Mouse (Mus musculus): ENCODE results near the gene Htr1d. TPM values are rescaled to one million over a fixed set of nuclear protein-coding genes. Genes with fewer than 3 reads are reported as not detected.
A peak's percentile ranks its signal among the peaks of the same experiment; 100 is the strongest.

Htr1d gene
- polyA plus RNA-seq, 1 experiment = not detected

DNA sequence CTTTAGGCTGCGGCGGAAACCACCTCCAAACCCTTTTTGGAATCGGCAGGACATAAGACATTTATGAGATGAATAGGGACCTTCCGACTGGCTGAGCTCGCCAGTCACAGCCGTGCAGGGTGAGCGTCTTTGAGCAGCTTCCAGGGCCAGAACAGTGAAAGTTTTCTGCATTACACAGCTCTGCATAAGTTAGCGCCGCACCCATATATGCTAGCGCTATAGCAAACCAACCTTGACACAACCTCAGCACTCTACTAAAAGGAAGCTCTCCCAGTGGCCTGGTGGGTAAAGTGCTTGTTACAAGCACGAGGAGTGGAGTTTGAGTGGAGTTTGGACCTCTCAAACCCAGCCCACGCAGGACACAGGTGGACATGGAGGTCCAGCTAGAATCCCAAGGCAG lies 35.9 kb downstream of the Htr1d start:
- Histone ChIP-seq H3K27ac (ENCODE audit: insufficient read depth, low read depth, low read length) (no peak overlapping the region), H3K4me3 (ENCODE audit: insufficient read depth, low read depth, low read length) (no peak overlapping the region), H3K4me1 (ENCODE audit: control insufficient read depth, insufficient read depth, low read length) (peaks cover 4% of the 10 kb centered on the region; the same call in 1 of the 2 replicates)
- 73% methylated on average over 12 of the region's 12 CpGs for WGBS
- TF ChIP-seq CTCF (IDR thresholded peaks at IDR 0.05; ENCODE audit: insufficient read depth, low read depth, low read length) (no peak), POLR2A (IDR thresholded peaks at IDR 0.05; ENCODE audit: insufficient read depth, low read depth, low read length) (no peak)

DNA sequence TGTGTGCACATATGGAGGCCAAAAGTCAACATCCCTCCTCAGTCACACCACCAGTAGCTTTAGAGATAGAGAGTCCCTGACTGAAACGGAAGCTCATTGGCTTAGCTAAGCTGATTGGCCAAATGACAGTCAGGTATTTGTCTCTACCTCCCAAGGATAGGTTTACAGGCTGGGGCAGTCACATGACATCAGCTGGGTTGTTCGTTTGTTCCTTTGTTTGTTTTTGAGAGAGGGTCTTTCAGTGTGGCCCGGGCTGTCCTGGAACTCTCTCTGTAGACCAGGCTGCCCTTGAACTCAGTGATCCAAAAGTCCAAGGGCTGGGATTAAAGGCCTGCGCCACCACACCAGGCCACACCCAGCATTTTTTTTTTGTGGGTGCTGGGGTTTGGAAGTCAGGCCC lies 37.9 kb downstream of the Htr1d start:
- Histone ChIP-seq H3K4me3 (ENCODE audit: insufficient read depth, low read depth, low read length) (no peak overlapping the region), H3K27ac (ENCODE audit: insufficient read depth, low read depth, low read length) (no peak overlapping the region), H3K4me1 (ENCODE audit: control insufficient read depth, insufficient read depth, low read length) (peaks cover 4% of the 10 kb centered on the region; the same call in 1 of the 2 replicates)
- TF ChIP-seq CTCF (IDR thresholded peaks at IDR 0.05; ENCODE audit: insufficient read depth, low read depth, low read length) (no peak), POLR2A (IDR thresholded peaks at IDR 0.05; ENCODE audit: insufficient read depth, low read depth, low read length) (no peak)
- 78% methylated on average over 4 of the region's 4 CpGs for WGBS

DNA sequence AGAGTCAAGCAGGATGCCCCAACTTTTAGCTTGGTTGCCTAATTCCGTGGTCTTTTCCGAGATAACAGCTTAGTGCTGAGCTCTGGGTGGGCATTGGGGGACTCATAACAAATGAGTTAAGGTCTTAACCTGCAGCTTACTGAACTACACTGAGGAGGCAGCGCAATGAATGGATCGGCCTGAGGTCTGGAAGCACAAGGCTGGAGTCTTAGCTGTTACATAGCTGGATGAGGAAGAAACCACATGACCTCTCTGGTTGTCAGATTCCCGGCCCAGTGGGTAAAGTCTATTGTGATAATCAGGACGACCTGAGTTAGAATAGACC lies 38.4 kb downstream of the Htr1d start:
- WGBS = 39% methylated on average over 6 of the region's 6 CpGs
- Histone ChIP-seq H3K27ac (ENCODE audit: insufficient read depth, low read depth, low read length) (no peak overlapping the region), H3K4me3 (ENCODE audit: insufficient read depth, low read depth, low read length) (peak overlapping the region; percentile 73), H3K4me1 (ENCODE audit: control insufficient read depth, insufficient read depth, low read length) (peaks cover 4% of the 10 kb centered on the region; the same call in 1 of the 2 replicates)
- TF ChIP-seq POLR2A (IDR thresholded peaks at IDR 0.05; ENCODE audit: insufficient read depth, low read depth, low read length) (no peak), CTCF (IDR thresholded peaks at IDR 0.05; ENCODE audit: insufficient read depth, low read depth, low read length) (no peak)

DNA sequence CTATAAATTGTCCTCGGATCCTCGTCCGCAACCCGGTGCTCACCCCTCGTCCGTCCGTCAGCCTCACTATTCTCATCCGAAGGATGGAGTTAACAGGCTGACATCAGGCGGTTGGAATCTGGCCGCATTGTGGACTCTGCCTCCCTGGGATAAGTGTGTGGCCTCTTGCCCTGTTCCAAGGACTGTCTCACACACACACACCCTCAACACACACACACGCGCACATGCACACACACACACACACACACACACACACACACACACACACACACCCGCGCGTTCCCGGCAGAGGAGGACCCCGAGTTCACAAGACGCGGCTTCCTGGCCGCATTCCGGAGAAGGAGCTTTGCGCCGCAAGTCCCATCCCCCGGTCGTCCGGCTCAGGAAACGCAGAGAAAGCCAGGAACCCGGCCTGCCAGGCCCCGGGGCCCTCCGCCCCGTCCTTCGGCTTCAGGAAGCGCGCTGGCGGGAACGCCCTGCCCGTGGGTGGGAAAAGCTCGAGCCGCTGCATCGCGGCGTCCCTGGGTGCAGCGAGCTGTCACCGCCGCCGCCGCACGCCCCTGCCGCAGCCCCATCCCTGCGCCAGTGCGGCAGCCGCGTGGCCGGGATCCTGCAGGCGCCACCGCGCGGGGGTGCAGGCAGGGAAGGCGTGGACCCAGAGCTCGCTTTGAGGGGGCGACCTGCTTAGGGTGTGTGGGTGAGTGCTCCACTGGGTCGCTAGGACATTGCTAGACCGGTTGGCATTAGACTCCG lies 38.9 kb downstream of the Htr1d start, which contains the start of gene 6030445D17Rik:
TSS of gene 6030445D17Rik (plus strand) at position 165 of the 753 bp plus-strand sequence.
- Histone ChIP-seq H3K4me1 (ENCODE audit: control insufficient read depth, insufficient read depth, low read length) (peaks cover 4% of the 10 kb centered on the region; the same call in 1 of the 2 replicates), H3K4me3 (ENCODE audit: insufficient read depth, low read depth, low read length) (peak within 1 kb of the TSS; percentile 73), H3K27ac (ENCODE audit: insufficient read depth, low read depth, low read length) (peak within 1 kb of the TSS; percentile 37)
- 2% methylated on average over 64 of the region's 64 CpGs for WGBS
- TF ChIP-seq POLR2A (IDR thresholded peaks at IDR 0.05; ENCODE audit: insufficient read depth, low read depth, low read length) = 0 out of 2 replicates have a peak, but pooled peaks have one; percentile 12
- no peak for TF ChIP-seq CTCF (IDR thresholded peaks at IDR 0.05; ENCODE audit: insufficient read depth, low read depth, low read length)

DNA sequence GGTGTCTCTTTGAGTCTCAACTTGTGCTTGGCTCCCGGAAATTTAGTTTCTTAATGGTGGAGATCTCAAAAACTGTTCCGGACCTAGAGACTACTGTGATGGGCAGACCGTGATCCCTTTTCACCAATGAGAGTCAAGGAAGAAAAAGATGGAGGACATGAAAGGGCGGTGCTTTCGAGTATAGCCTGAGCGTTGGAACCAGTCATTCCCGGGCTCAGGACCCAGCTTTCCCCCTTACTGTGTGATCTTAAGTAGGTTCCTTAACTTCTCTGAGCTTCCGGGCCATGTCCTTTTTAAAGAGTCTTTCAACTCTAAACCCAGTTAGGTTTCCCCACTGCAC lies 39.5 kb downstream of the Htr1d start:
- 2% methylated on average over 8 of the region's 8 CpGs for WGBS
- H3K27ac ChIP-seq (ENCODE audit: insufficient read depth, low read depth, low read length) = peak overlapping the region; percentile 37
- TF ChIP-seq POLR2A (IDR thresholded peaks at IDR 0.05; ENCODE audit: insufficient read depth, low read depth, low read length) (no peak), CTCF (IDR thresholded peaks at IDR 0.05; ENCODE audit: insufficient read depth, low read depth, low read length) (no peak)

DNA sequence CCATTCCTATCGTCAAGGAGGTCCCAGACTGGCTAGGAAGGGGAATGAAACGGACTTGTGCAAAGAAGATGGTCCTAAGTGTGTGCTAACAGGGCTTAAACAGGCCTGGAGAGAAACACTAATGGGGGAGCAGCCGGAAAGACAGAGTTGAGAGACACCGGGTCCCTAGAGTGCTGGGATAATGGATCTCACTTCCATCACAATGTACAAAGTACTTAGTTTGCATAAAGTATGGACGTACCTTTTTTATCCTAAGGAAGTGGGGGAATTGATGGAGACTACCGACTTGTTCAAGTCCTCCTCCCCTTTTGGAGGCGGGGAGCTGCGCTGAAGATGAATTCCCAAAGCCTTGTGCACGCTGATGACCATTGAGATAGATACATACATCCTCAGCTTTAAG lies 40.1 kb downstream of the Htr1d start:
- TF ChIP-seq CTCF (IDR thresholded peaks at IDR 0.05; ENCODE audit: insufficient read depth, low read depth, low read length) = no peak
- TF ChIP-seq POLR2A (IDR thresholded peaks at IDR 0.05; ENCODE audit: insufficient read depth, low read depth, low read length) = no peak
- H3K4me1 ChIP-seq (ENCODE audit: control insufficient read depth, insufficient read depth, low read length) = peaks cover 4% of the 10 kb centered on the region; the same call in 1 of the 2 replicates
- no peak overlapping the region for H3K4me3 ChIP-seq (ENCODE audit: insufficient read depth, low read depth, low read length)
- no peak overlapping the region for H3K27ac ChIP-seq (ENCODE audit: insufficient read depth, low read depth, low read length)
- 55% methylated on average over 9 of the region's 9 CpGs for WGBS

More for the DNA sequence above, 39.5 kb downstream of the Htr1d start:
- Histone ChIP-seq H3K4me1 (ENCODE audit: control insufficient read depth, insufficient read depth, low read length) (peaks cover 4% of the 10 kb centered on the region; the same call in 1 of the 2 replicates), H3K4me3 (ENCODE audit: insufficient read depth, low read depth, low read length) (peak overlapping the region; percentile 73)

DNA sequence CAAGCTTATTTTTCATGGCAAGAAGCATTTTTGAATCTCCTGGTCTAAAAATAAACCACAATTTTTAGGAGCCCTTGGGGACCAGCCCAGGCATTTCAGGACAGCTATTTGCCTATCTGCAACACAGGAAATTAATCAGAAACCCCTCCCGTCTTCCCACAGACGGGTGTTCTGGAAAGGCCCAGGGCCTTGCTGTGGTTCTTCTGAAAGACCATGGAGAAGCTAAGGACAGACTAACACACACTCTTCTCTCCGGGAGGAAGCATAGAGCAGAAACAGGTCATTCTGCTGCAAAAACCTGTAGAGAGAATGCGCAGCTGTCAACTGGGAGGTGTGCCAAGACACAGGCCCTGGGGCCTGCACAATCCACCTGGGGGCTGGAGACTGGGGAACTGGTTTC lies 42.9 kb downstream of the Htr1d start:
- no peak for TF ChIP-seq POLR2A (IDR thresholded peaks at IDR 0.05; ENCODE audit: insufficient read depth, low read depth, low read length)
- TF ChIP-seq CTCF (IDR thresholded peaks at IDR 0.05; ENCODE audit: insufficient read depth, low read depth, low read length) = no peak
- Histone ChIP-seq H3K4me3 (ENCODE audit: insufficient read depth, low read depth, low read length) (no peak overlapping the region), H3K4me1 (ENCODE audit: control insufficient read depth, insufficient read depth, low read length) (peaks cover 8% of the 10 kb centered on the region), H3K27ac (ENCODE audit: insufficient read depth, low read depth, low read length) (no peak overlapping the region)
- WGBS = 70% methylated on average over 4 of the region's 4 CpGs

DNA sequence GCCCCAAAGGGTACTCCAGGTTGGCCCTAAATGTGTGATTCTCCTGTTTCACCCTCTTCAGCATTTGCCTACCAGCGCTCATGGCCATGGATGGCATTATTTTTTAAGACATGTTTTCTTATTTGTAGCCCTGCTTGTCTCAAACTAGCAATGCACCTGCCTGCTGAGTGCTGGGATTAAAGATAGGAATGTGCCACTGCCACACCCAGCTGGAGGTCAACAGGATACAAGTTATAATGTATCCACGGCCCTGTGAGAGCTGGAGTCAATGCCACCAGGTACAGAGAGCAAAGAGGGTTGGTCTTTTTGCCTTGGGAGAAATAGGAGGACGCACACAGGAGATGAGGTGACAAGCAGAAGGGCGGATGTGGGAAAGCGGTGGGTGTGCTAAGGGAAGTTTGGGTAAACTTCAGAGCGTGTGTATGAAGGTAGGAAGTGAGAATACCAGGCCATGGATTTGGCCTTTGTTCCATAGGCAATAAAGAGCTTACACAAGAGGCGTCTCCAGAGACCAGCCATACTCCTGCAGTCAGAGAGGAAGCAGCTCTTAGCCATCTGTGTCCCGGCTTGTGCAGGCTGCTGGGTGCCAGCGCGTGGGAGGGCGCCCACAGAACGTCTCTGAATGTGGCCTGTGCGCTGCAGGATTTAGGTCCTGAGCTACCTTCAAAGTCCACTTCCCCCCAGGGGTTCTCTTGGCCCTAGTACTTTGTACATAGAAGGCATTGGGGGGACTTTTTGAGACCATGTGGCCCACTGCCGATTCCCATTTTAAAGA lies 45.4 kb downstream of the Htr1d start:
- TF ChIP-seq POLR2A (IDR thresholded peaks at IDR 0.05; ENCODE audit: insufficient read depth, low read depth, low read length) (no peak), CTCF (IDR thresholded peaks at IDR 0.05; ENCODE audit: insufficient read depth, low read depth, low read length) (no peak)
- no peak overlapping the region for H3K27ac ChIP-seq (ENCODE audit: insufficient read depth, low read depth, low read length)

DNA sequence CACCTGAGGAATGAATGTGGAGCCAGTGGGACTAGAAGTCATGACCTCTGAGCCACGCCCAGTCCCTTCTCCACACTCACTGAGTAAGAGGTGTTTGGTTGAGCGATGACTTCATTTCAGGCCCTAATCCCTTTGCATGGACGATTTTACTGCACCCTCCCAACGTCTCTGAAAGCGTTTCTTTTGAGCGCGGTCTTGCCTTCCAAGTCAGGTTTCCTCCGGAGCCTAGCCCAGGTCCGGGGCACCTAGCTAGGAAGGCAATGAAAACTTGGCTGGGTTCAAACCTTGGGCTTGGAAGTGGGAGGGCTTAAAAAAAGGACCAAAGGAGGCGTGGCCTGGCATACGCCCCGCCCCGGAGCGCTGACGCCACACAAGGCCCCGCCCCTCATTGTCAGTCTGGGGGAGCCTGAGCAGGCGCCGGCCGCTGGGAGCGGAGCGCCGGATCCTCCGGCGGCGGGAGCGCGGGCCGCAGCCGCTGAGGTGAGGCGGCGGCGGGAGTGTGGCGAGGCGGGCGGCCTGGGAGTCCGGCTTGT lies 46.1 kb downstream of the Htr1d start, which contains the start of gene Luzp1:
TSS of gene Luzp1 (plus strand) at position 391 of the 533 bp plus-strand sequence.
- Histone ChIP-seq H3K4me1 (ENCODE audit: control insufficient read depth, insufficient read depth, low read length) (peaks cover 4% of the 10 kb centered on the region), H3K4me3 (ENCODE audit: insufficient read depth, low read depth, low read length) (peak within 1 kb of the TSS; percentile 95), H3K27ac (ENCODE audit: insufficient read depth, low read depth, low read length) (peak within 1 kb of the TSS; percentile 93)
- peak; percentile 96 for TF ChIP-seq POLR2A (IDR thresholded peaks at IDR 0.05; ENCODE audit: insufficient read depth, low read depth, low read length)
- TF ChIP-seq CTCF (IDR thresholded peaks at IDR 0.05; ENCODE audit: insufficient read depth, low read depth, low read length) = no peak; the same call in 1 of the 2 replicates
- 2% methylated on average over 36 of the region's 36 CpGs for WGBS

More for the DNA sequence above, 45.4 kb downstream of the Htr1d start:
- WGBS = 84% methylated on average over 14 of the region's 14 CpGs
- Histone ChIP-seq H3K4me1 (ENCODE audit: control insufficient read depth, insufficient read depth, low read length) (peaks cover 4% of the 10 kb centered on the region), H3K4me3 (ENCODE audit: insufficient read depth, low read depth, low read length) (no peak overlapping the region)

All from olfactory bulb, adult 2 months (tissue).